Mouse (Mus musculus) megakaryocyte, embryonic 14.5 days (primary cell): ENCODE measurements around the gene Gnat2. TPM values are rescaled to one million over a fixed set of nuclear protein-coding genes. Genes with fewer than 3 reads are reported as not detected.
A peak's percentile ranks its signal among the peaks of the same experiment; 100 is the strongest.

Experiments used
- H3K27me3 ChIP-seq: replicated peaks from 2 replicates; pipeline ENCODE3; 2012; ENCODE audit warnings: inconsistent platforms
- H3K36me3 ChIP-seq: replicated peaks from 2 replicates; pipeline ENCODE3; 2012; ENCODE audit warnings: low read length, inconsistent platforms, mixed read lengths
- H3K4me1 ChIP-seq: 2 replicates; pipeline ENCODE4 v1.6.1; 2012; ENCODE audit warnings: inconsistent platforms
- H3K4me3 ChIP-seq: replicated peaks from 2 replicates; pipeline ENCODE3; 2012; ENCODE audit warnings: moderate library complexity, mild to moderate bottlenecking, inconsistent platforms
- H3K9me3 ChIP-seq: 2 replicates; pipeline ENCODE4 v1.6.1; 2012; ENCODE audit warnings: inconsistent platforms
- FLI1 ChIP-seq: IDR thresholded peaks from 2 replicates; pipeline ENCODE4 v1.6.1; 2012; ENCODE audit warnings: low read length, inconsistent platforms, mixed read lengths
- GATA1 ChIP-seq: IDR thresholded peaks from 3 replicates; pipeline ENCODE4 v1.6.1; 2012; ENCODE audit warnings: mixed read lengths, low read length, inconsistent platforms, borderline replicate concordance
- polyA plus RNA-seq: library from polyadenylated mRNA; stranded (reverse); fragments of >175 nt; gene quantifications from 2 replicates; pipeline ENCODE4 v1.2.3, GENCODE M21; 2012; ENCODE audit warnings: low replicate concordance; ENCODE audit not compliant: insufficient read depth

Gene Gnat2
- not detected in 2 replicates for polyA plus RNA-seq

- H3K4me1 ChIP-seq, result peaks cover 76% of the 10 kb centered on the region
- no peaks in the 10 kb centered on the region for H3K36me3 ChIP-seq
- peaks cover 3% of the 10 kb centered on the region for H3K27me3 ChIP-seq
- H3K4me3 ChIP-seq, result no peak within 1 kb of the TSS
- no peak for TF ChIP-seq GATA1
- no peak for TF ChIP-seq FLI1
- no peaks in the 10 kb centered on the region for H3K9me3 ChIP-seq
These were observed at the start of gene Gnat2 for GRCm38 (mm10) chr3:108092536-108093115. Gene Gnat2, plus strand, starts transcription at chr3:108092789.

GRCm38 (mm10) chr3:108044394-108045140 is 48.0 kb upstream of the Gnat2 start, which contains the start of gene Gstm4:
Gene Gstm4, minus strand, starts transcription at chr3:108044894.
- Histone ChIP-seq H3K27me3 (peaks cover 13% of the 10 kb centered on the region), H3K9me3 (no peaks in the 10 kb centered on the region), H3K4me3 (peak within 1 kb of the TSS; percentile 92), H3K4me1 (peaks cover 42% of the 10 kb centered on the region), H3K36me3 (no peaks in the 10 kb centered on the region)
- TF ChIP-seq FLI1 (no peak), GATA1 (no peak)

DNA sequence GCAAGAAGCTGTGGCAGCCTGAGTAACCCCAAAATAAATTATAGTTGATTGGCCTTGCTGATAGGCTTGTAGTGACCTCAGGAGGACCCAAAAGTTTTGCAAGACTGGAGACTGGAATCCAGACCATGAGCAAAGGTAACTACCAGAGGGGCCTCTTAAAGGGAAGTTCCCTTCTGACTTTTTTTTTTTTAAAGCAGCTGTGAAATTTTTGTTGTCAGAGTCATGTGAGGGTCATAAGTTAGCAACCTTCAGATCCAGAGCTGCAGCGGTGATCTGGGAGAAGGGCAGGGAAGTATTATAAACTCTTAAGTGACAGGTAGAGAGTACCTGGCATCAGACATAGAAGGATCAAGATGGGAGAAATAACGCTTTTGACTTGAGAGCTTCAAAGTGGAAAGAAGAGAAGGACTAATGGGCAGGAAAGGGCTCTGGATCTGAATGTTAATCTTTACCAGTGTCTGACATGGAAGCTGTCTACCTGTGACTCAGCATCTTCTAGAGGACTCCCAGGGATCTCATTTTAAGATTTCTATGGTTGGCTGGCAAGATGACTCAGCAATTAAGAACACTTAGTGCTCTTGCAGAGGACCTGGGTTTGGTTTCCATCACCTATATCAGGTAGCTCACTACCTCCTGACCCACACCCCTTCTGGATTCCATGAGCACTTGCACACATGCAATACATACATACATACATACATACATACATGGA is 45.5 kb upstream of the Gnat2 start:
- peaks cover 27% of the 10 kb centered on the region for H3K4me1 ChIP-seq
- H3K4me3 ChIP-seq, result no peak overlapping the region
- H3K9me3 ChIP-seq, result no peaks in the 10 kb centered on the region
- H3K27me3 ChIP-seq, result peaks cover 11% of the 10 kb centered on the region
- no peaks in the 10 kb centered on the region for H3K36me3 ChIP-seq
- no peak for TF ChIP-seq GATA1
- no peak for TF ChIP-seq FLI1

GRCm38 (mm10) chr3:108048306-108048705 is 44.3 kb upstream of the Gnat2 start:
- no peak for TF ChIP-seq FLI1
- no peak for TF ChIP-seq GATA1
- Histone ChIP-seq H3K36me3 (no peaks in the 10 kb centered on the region), H3K4me3 (no peak overlapping the region), H3K27me3 (peaks cover 4% of the 10 kb centered on the region), H3K4me1 (peaks cover 27% of the 10 kb centered on the region), H3K9me3 (no peaks in the 10 kb centered on the region)

DNA sequence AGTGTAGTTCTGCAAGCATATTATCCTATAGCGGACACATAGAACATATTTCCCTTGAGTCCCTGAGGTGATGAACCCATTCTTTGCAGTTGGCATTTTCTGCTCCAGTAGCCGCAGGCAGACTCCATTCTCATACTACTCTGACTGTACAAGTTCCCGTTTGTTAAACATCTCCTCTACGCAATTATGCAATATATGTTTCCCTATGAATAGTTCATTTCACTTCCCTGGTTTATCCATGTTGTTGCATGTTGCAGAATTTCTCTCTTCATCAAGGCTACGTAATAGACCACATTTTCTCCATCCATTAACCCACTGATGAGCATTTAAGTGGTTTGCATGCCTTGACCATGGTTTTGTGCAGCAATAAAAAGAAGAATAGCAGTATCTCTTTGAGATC is 42.1 kb upstream of the Gnat2 start:
- H3K27me3 ChIP-seq, result peaks cover 4% of the 10 kb centered on the region
- no peak overlapping the region for H3K4me3 ChIP-seq
- H3K36me3 ChIP-seq, result no peaks in the 10 kb centered on the region
- H3K4me1 ChIP-seq, result peaks cover 7% of the 10 kb centered on the region
- no peak for TF ChIP-seq GATA1
- TF ChIP-seq FLI1, result no peak
- peaks cover 6% of the 10 kb centered on the region for H3K9me3 ChIP-seq

DNA sequence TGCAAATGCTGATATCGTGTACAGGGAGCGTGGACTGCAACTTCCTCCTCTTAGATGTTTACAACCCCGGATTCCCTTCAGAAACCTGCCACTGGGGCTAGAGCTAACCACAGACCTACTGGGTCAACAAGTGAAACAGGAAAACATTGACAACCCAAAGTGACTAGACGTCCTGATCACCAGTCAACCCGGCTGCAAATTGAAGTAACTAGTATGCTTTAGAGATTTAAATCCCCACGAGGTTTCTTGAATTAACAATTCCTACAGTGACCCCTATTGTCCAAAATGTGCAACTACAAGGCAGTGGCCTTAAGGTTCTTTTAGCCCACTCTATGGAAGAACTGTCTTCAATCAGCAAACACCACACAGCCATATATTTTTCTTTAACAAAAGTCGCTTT is 31.2 kb upstream of the Gnat2 start:
- Histone ChIP-seq H3K27me3 (peaks cover 28% of the 10 kb centered on the region), H3K9me3 (no peaks in the 10 kb centered on the region), H3K36me3 (no peaks in the 10 kb centered on the region), H3K4me1 (peaks cover 23% of the 10 kb centered on the region), H3K4me3 (peak overlapping the region; percentile 66)
- TF ChIP-seq FLI1 (no peak), GATA1 (no peak)

DNA sequence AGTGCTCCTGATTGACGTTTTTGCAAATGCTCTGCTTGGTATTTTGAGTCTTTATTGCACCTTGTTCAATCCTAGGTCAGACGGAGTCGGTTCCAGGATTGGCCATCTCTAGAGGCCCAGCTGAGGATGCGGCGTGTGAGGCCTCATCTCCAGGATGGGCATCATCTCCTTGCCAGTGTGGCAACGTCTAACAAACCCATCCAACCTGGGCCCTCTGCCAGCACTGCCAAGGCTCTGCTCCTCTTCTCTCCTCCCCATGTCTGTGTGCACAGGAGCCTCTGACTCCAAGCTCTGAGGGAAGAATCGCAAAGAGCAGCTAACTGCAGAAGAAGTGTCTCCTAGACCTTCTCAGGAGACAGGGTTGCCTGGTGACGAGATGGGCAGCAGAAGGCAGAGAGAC is 29.9 kb upstream of the Gnat2 start:
- Histone ChIP-seq H3K4me3 (no peak overlapping the region), H3K9me3 (no peaks in the 10 kb centered on the region), H3K36me3 (no peaks in the 10 kb centered on the region), H3K4me1 (peaks cover 23% of the 10 kb centered on the region), H3K27me3 (peaks cover 21% of the 10 kb centered on the region)
- TF ChIP-seq FLI1 (no peak), GATA1 (no peak)

DNA sequence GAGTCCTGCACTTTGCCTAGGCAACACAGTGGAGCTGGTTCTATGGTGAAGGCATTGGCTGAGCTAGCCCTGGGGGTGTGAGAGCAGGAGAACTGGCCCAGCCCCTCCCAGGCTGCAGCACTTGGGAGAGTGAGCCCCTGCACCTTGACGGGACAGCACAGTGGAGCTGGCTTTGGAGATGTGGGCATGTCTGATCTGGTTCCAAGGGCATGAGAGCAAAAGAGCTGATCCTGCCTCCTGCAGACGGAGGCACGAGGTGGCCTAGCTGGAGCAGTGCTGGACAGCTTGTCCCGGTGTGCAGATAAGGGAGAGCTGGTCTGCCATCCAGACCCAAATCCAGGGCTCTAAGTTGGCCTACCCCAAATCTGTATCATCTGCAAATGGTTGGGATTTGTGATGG is 27.9 kb upstream of the Gnat2 start:
- Histone ChIP-seq H3K27me3 (peaks cover 15% of the 10 kb centered on the region), H3K4me3 (no peak overlapping the region), H3K36me3 (no peaks in the 10 kb centered on the region), H3K4me1 (peaks cover 34% of the 10 kb centered on the region), H3K9me3 (no peaks in the 10 kb centered on the region)
- no peak for TF ChIP-seq GATA1
- TF ChIP-seq FLI1, result no peak

DNA sequence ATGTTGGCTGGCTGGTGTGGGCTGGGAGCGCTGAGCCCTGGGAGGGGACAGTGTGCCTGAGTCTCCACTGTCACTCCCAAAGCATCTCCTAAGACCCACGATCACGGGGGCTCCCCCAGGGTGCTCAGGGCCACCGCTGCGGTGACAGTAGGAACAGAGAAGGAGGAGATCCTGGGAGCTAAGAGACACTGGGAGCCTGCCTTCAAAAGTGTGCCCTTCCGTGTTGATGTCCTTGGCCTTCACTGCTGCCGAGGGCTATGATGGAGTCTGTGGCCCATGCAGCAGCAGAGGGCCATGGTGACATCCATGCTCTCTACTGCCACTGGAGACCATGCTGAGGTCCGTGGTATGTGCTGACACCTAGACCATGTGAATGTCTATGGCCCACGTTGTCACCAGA is 27.0 kb upstream of the Gnat2 start:
- no peak for TF ChIP-seq FLI1
- TF ChIP-seq GATA1, result no peak
- Histone ChIP-seq H3K4me3 (peak overlapping the region; percentile 56), H3K27me3 (peaks cover 15% of the 10 kb centered on the region), H3K36me3 (peaks cover under 1% of the 10 kb centered on the region), H3K9me3 (no peaks in the 10 kb centered on the region), H3K4me1 (peaks cover 42% of the 10 kb centered on the region)
